Mouse (Mus musculus) lung, embryonic 14.5 days (tissue): Measurements from ENCODE around the gene Eif3c. TPM values are rescaled to one million over a fixed set of nuclear protein-coding genes. Genes with fewer than 3 reads are reported as not detected.

Experiments
- ATAC-seq: fragments of 200-750 bp; cut with Nextera tagmentation; 2 replicates; pipeline ENCODE4 v1.8.0; 2017; ENCODE audit warnings: mild to moderate bottlenecking, moderate TSS enrichment, moderate library complexity; ENCODE audit not compliant: insufficient read depth
- DNase-seq: peaks from one replicate; pipeline ENCODE4 v3.0.0-alpha.2; 2015
- H3K27ac ChIP-seq: fragments of 300-500 bp; sonication (generic); 2 replicates; pipeline ENCODE4 v1.5.1; 2014; ENCODE audit warnings: low read depth, mild to moderate bottlenecking, moderate library complexity
- H3K27me3 ChIP-seq: fragments of 300-500 bp; sonication (generic); 2 replicates; pipeline ENCODE4 v1.6.1; 2014; ENCODE audit warnings: low read length, control low read depth; ENCODE audit not compliant: insufficient read depth
- H3K36me3 ChIP-seq: fragments of 300-500 bp; sonication (generic); 2 replicates; pipeline ENCODE4 v1.6.1; 2014; ENCODE audit warnings: control low read depth; ENCODE audit not compliant: insufficient read depth
- H3K4me1 ChIP-seq: fragments of 300-500 bp; sonication (generic); 2 replicates; pipeline ENCODE4 v1.6.1; 2014; ENCODE audit warnings: antibody characterized with exemption, control low read depth; ENCODE audit not compliant: insufficient read depth
- H3K4me2 ChIP-seq: fragments of 300-500 bp; sonication (generic); 2 replicates; pipeline ENCODE4 v1.6.1; 2014; ENCODE audit warnings: mild to moderate bottlenecking
- H3K4me3 ChIP-seq: fragments of 300-500 bp; sonication (generic); 2 replicates; pipeline ENCODE4 v1.5.1; 2014; ENCODE audit warnings: low read depth, low read length
- H3K9ac ChIP-seq: fragments of 300-500 bp; sonication (generic); 2 replicates; pipeline ENCODE4 v1.6.1; 2014
- H3K9me3 ChIP-seq: fragments of 300-500 bp; sonication (generic); 2 replicates; pipeline ENCODE4 v1.6.1; 2016; ENCODE audit warnings: low read depth, low read length, control low read depth
- CTCF ChIP-seq: IDR thresholded peaks from 2 replicates; pipeline ENCODE4 v1.5.1; 2016; ENCODE audit warnings: antibody characterized with exemption, low read depth
- WGBS: fragments of 180-500 bp; shearing (Covaris S2); extraction: QIAGEN DNeasy Blood & Tissue Kit; methylation state at CpG from one replicate; pipeline ENCODE4 v1.1.7; 2014; 5-methylcytosine and 5-hydroxymethylcytosine counted together
- polyA plus RNA-seq: library from polyadenylated mRNA; unstranded; fragments of >200 nt; fragmentation: Nextera tagmentation; extraction: Ambion mirVana; gene quantifications from 2 replicates; pipeline ENCODE4 v1.2.1, GENCODE M21; 2014

Gene Eif3c
- polyA plus RNA-seq = 169 and 183 TPM in 2 replicates

- H3K4me2 ChIP-seq = peak within 1 kb of the TSS; percentile 78
- no peak for TF ChIP-seq CTCF
- peaks cover 35% of the 10 kb centered on the region for H3K36me3 ChIP-seq
- peak within 1 kb of the TSS; percentile 99 for H3K4me3 ChIP-seq
- peak; percentile 98 for ATAC-seq
- under 1% methylated on average over 46 of the region's 46 CpGs for WGBS
- H3K9me3 ChIP-seq = no peaks in the 10 kb centered on the region
- H3K27ac ChIP-seq = peak within 1 kb of the TSS; percentile 79
- no peaks in the 10 kb centered on the region for H3K27me3 ChIP-seq
- H3K9ac ChIP-seq = peak within 1 kb of the TSS; percentile 83
- H3K4me1 ChIP-seq = no peaks in the 10 kb centered on the region
- DNase-seq = peak; percentile 96
Observed at GRCm38 (mm10) chr7:126566094-126566765, at the start of gene Eif3c. Gene Eif3c, minus strand, starts transcription at chr7:126566411.

GRCm38 (mm10) chr7:126612736-126613135 lies 46.5 kb upstream of the Eif3c start:
- no peaks in the 10 kb centered on the region for H3K36me3 ChIP-seq
- WGBS = 67% methylated on average over 3 of the region's 3 CpGs
- no peak for ATAC-seq
- H3K9ac ChIP-seq = no peak overlapping the region
- H3K9me3 ChIP-seq = no peaks in the 10 kb centered on the region
- no peaks in the 10 kb centered on the region for H3K27me3 ChIP-seq
- H3K4me3 ChIP-seq = no peak overlapping the region
- H3K27ac ChIP-seq = no peak overlapping the region
- H3K4me2 ChIP-seq = no peak overlapping the region
- TF ChIP-seq CTCF = no peak
- no peak for DNase-seq
- H3K4me1 ChIP-seq = no peaks in the 10 kb centered on the region

- ATAC-seq (no peak), DNase-seq (no peak)
- no peak overlapping the region for H3K27ac ChIP-seq
- no peaks in the 10 kb centered on the region for H3K9me3 ChIP-seq
- no peak overlapping the region for H3K4me3 ChIP-seq
- H3K4me1 ChIP-seq = no peaks in the 10 kb centered on the region
- no peak overlapping the region for H3K4me2 ChIP-seq
- WGBS = 79% methylated on average over 5 of the region's 5 CpGs
- H3K36me3 ChIP-seq = no peaks in the 10 kb centered on the region
- no peaks in the 10 kb centered on the region for H3K27me3 ChIP-seq
- TF ChIP-seq CTCF = no peak
- no peak overlapping the region for H3K9ac ChIP-seq
Observed at GRCm38 (mm10) chr7:126607796-126608195, 41.6 kb upstream of the Eif3c start.

GRCm38 (mm10) chr7:126607064-126607463 lies 40.9 kb upstream of the Eif3c start:
- Histone ChIP-seq H3K27me3 (no peaks in the 10 kb centered on the region), H3K4me2 (no peak overlapping the region), H3K4me3 (no peak overlapping the region), H3K4me1 (no peaks in the 10 kb centered on the region), H3K9me3 (no peaks in the 10 kb centered on the region), H3K27ac (no peak overlapping the region), H3K9ac (no peak overlapping the region), H3K36me3 (no peaks in the 10 kb centered on the region)
- TF ChIP-seq CTCF = no peak
- DNase-seq = peak; percentile 57
- ATAC-seq = no peak
- 60% methylated on average over 3 of the region's 3 CpGs for WGBS

GRCm38 (mm10) chr7:126606611-126607010 lies 40.4 kb upstream of the Eif3c start:
- Histone ChIP-seq H3K27ac (no peak overlapping the region), H3K4me3 (no peak overlapping the region), H3K9me3 (no peaks in the 10 kb centered on the region), H3K36me3 (no peaks in the 10 kb centered on the region), H3K9ac (no peak overlapping the region), H3K27me3 (no peaks in the 10 kb centered on the region), H3K4me2 (no peak overlapping the region), H3K4me1 (no peaks in the 10 kb centered on the region)
- 71% methylated on average over 5 of the region's 5 CpGs for WGBS
- no peak for DNase-seq
- no peak for ATAC-seq
- no peak for TF ChIP-seq CTCF

GRCm38 (mm10) chr7:126602650-126603049 lies 36.4 kb upstream of the Eif3c start:
- TF ChIP-seq CTCF = no peak
- DNase-seq (no peak), ATAC-seq (no peak)
- no peak overlapping the region for H3K27ac ChIP-seq
- no peak overlapping the region for H3K4me3 ChIP-seq
- no peak overlapping the region for H3K9ac ChIP-seq
- H3K36me3 ChIP-seq = no peaks in the 10 kb centered on the region
- no peaks in the 10 kb centered on the region for H3K27me3 ChIP-seq
- no peaks in the 10 kb centered on the region for H3K9me3 ChIP-seq
- no peak overlapping the region for H3K4me2 ChIP-seq
- 75% methylated on average over 3 of the region's 3 CpGs for WGBS
- H3K4me1 ChIP-seq = no peaks in the 10 kb centered on the region

GRCm38 (mm10) chr7:126601896-126602295 lies 35.7 kb upstream of the Eif3c start:
- ATAC-seq (no peak), DNase-seq (no peak)
- H3K4me2 ChIP-seq = no peak overlapping the region
- no peak overlapping the region for H3K4me3 ChIP-seq
- 33% methylated on average over 5 of the region's 5 CpGs for WGBS
- no peaks in the 10 kb centered on the region for H3K36me3 ChIP-seq
- TF ChIP-seq CTCF = no peak
- H3K27me3 ChIP-seq = no peaks in the 10 kb centered on the region
- H3K4me1 ChIP-seq = no peaks in the 10 kb centered on the region
- no peak overlapping the region for H3K27ac ChIP-seq
- H3K9me3 ChIP-seq = no peaks in the 10 kb centered on the region
- H3K9ac ChIP-seq = no peak overlapping the region
